ENCODE assay signal across 8 mouse cellular contexts in genomic region chr4:40851763-40852248, GRCm38 (mm10). TPM values are rescaled to one million over a fixed set of nuclear protein-coding genes. Genes with fewer than 3 reads are reported as not detected.
DNase-seq lines count a peak whose midpoint lies in the region; ATAC-seq and TF ChIP-seq lines count a peak whose summit lies in the region.
"Had no signal": no experiment of that assay in that cellular context is flagged by ENCODE, and none has a peak within 500 bp of the region (broad histone marks: within the 10 kb centered on the region; RNA-seq: fewer than 3 reads in every experiment).

No protein-coding gene starts in this region.

- no peak for DNase-seq in testis, postnatal 14 days (ENCODE audit: low spot score)
- no peak for DNase-seq in lung, postnatal 0 days (ENCODE audit: low spot score)
- no peak for DNase-seq in retina, embryonic 14.5 days (ENCODE audit: low spot score)
- no peak for DNase-seq in layer of hippocampus, postnatal 36 days
- no peak for DNase-seq in yolk sac, embryonic 10.5 days (ENCODE audit: low spot score)
- DNase-seq: cerebellum, adult 2 months had no signal

- H3K9me3 ChIP-seq in lung, postnatal 0 days (ENCODE audit: low read length) = no peaks in the 10 kb centered on the region

- peak overlapping the region; percentile 94 for H3K9ac ChIP-seq in lung, postnatal 0 days (replicated peaks; ENCODE audit: low read depth)

- peak; percentile 12 for ATAC-seq in granulocyte monocyte progenitor cell, adult 5-6 weeks (replicated peaks; ENCODE audit: poor library complexity, severe bottlenecking)
- ATAC-seq in lung, postnatal 0 days = no peak

- no peaks in the 10 kb centered on the region for H3K27me3 ChIP-seq in testis, adult 2 months (ENCODE audit: control insufficient read depth, insufficient read depth, low read length)
- no peaks in the 10 kb centered on the region for H3K27me3 ChIP-seq in lung, postnatal 0 days (replicated peaks; ENCODE audit: insufficient read depth, low read length)

- WGBS in lung, postnatal 0 days = 1% methylated on average over 4 of the region's 4 CpGs

- no peak overlapping the region for H3K27ac ChIP-seq in testis, adult 2 months (ENCODE audit: control insufficient read depth, insufficient read depth, low read depth, low read length)
- peak overlapping the region; percentile 98 for H3K27ac ChIP-seq in lung, postnatal 0 days (ENCODE audit: low read length)

- no peaks in the 10 kb centered on the region for H3K36me3 ChIP-seq in testis, adult 2 months (ENCODE audit: control insufficient read depth, insufficient read depth, low read length)
- H3K36me3 ChIP-seq in lung, postnatal 0 days (ENCODE audit: insufficient read depth, low read length) = 0 out of 2 replicates have a peak, but pooled peaks cover 4% of the 10 kb centered on the region

- peak overlapping the region; percentile 53 for H3K4me3 ChIP-seq in testis, adult 2 months (ENCODE audit: control insufficient read depth, low read depth, low read length)
- peak overlapping the region; percentile 87 for H3K4me3 ChIP-seq in lung, postnatal 0 days (ENCODE audit: low read depth, low read length)

- TF ChIP-seq EP300 in lung, postnatal 0 days (IDR thresholded peaks at IDR 0.05) = no peak

- H3K4me1 ChIP-seq in testis, adult 2 months (ENCODE audit: control insufficient read depth, insufficient read depth, low read length) = peaks cover 14% of the 10 kb centered on the region
- peaks cover 38% of the 10 kb centered on the region for H3K4me1 ChIP-seq in lung, postnatal 0 days (ENCODE audit: insufficient read depth, low read depth, low read length)

- no peak for TF ChIP-seq CTCF in testis, adult 2 months (IDR thresholded peaks at IDR 0.05; ENCODE audit: control insufficient read depth, insufficient read depth, insufficient replicate concordance, low read depth, low read length)
- TF ChIP-seq CTCF in lung, postnatal 0 days (IDR thresholded peaks at IDR 0.05) = no peak

- no peak for TF ChIP-seq POLR2A in testis, adult 2 months (IDR thresholded peaks at IDR 0.05; ENCODE audit: control insufficient read depth, low read depth, low read length)

- peak overlapping the region; percentile 63 for H3K4me2 ChIP-seq in lung, postnatal 0 days (replicated peaks; ENCODE audit: low read depth, low read length)

RNA-seq across cellular contexts. Expression of gene B4galt1, which starts 2.0 kb away (rescaled TPM):
- polyA plus RNA-seq in testis, adult 2 months (2012; rRNA removed) = 9.7 and 10.3 TPM in 2 replicates
- total RNA-seq in granulocyte monocyte progenitor cell, adult 5-6 weeks (2014; fragmentation: Nextera tagmentation) = 74.8 and 78.1 TPM in 2 replicates
- total RNA-seq in granulocyte monocyte progenitor cell, adult 5-6 weeks (2017) = 45.0 and 45.5 TPM in 2 replicates
- 82.9 and 89.4 TPM in 2 replicates for polyA plus RNA-seq in lung, postnatal 0 days (2015; fragmentation: Nextera tagmentation; extraction: Ambion mirVana)
- total RNA-seq in layer of hippocampus, postnatal 36 days (2021) = 10 to 100 TPM in 1 of 2 experiments, 1 to 10 TPM in 1; 6.9 to 10.8 TPM
